Mouse (Mus musculus) liver, embryonic 13.5 days (tissue): ENCODE measurements around the gene Larp4b. TPM values are rescaled to one million over a fixed set of nuclear protein-coding genes. Genes with fewer than 3 reads are reported as not detected.
"Not testable (repeated sequence)": the region's sequence is repeated elsewhere in the genome, so short reads cannot be mapped to it uniquely, and the experiment has no call there.

Source experiments
- ATAC-seq: fragments of 200-750 bp; cut with Nextera tagmentation; 2 replicates; pipeline ENCODE4 v1.8.0; 2017; ENCODE audit warnings: low read depth, mild to moderate bottlenecking, moderate number of reproducible peaks, moderate library complexity
- DNase-seq: peaks from one replicate; pipeline ENCODE4 v3.0.0; 2022
- H3K27ac ChIP-seq: fragments of 300-500 bp; sonication (generic); 2 replicates; pipeline ENCODE4 v1.5.1; 2015; ENCODE audit warnings: moderate library complexity, mild to moderate bottlenecking, inconsistent platforms
- H3K27me3 ChIP-seq: fragments of 300-500 bp; sonication (generic); 2 replicates; pipeline ENCODE4 v1.6.1; 2015; ENCODE audit warnings: mild to moderate bottlenecking, inconsistent platforms
- H3K36me3 ChIP-seq: fragments of 300-500 bp; sonication (generic); 2 replicates; pipeline ENCODE4 v1.6.1; 2015; ENCODE audit warnings: mild to moderate bottlenecking, inconsistent platforms
- H3K4me1 ChIP-seq: fragments of 300-500 bp; sonication (generic); replicated peaks from 2 replicates; pipeline ENCODE4 v1.6.1; 2015; ENCODE audit warnings: inconsistent platforms
- H3K4me2 ChIP-seq: fragments of 300-500 bp; sonication (generic); 2 replicates; pipeline ENCODE4 v1.6.1; 2015; ENCODE audit warnings: inconsistent platforms, mild to moderate bottlenecking, moderate library complexity
- H3K4me3 ChIP-seq: fragments of 300-500 bp; sonication (generic); replicated peaks from 2 replicates; pipeline ENCODE4 v1.5.1; 2015; ENCODE audit warnings: mild to moderate bottlenecking, inconsistent platforms
- H3K9ac ChIP-seq: fragments of 300-500 bp; sonication (generic); 2 replicates; pipeline ENCODE4 v1.6.1; 2015; ENCODE audit warnings: mild to moderate bottlenecking, inconsistent platforms
- H3K9me3 ChIP-seq: fragments of 300-500 bp; sonication (generic); replicated peaks from 2 replicates; pipeline ENCODE4 v1.6.1; 2016; ENCODE audit warnings: inconsistent platforms
- WGBS: fragments of 180-500 bp; shearing (Covaris S2); methylation state at CpG from one replicate; pipeline ENCODE4 v1.1.7; 2015; ENCODE audit not compliant: insufficient replicate concordance; 5-methylcytosine and 5-hydroxymethylcytosine counted together
- polyA plus RNA-seq: library from polyadenylated mRNA; unstranded; fragments of >200 nt; fragmentation: Nextera tagmentation; extraction: Ambion mirVana; gene quantifications from 2 replicates; pipeline ENCODE4 v1.2.1, GENCODE M21; 2015

Larp4b gene
- polyA plus RNA-seq = 23.7 and 27.6 TPM in 2 replicates

DNA sequence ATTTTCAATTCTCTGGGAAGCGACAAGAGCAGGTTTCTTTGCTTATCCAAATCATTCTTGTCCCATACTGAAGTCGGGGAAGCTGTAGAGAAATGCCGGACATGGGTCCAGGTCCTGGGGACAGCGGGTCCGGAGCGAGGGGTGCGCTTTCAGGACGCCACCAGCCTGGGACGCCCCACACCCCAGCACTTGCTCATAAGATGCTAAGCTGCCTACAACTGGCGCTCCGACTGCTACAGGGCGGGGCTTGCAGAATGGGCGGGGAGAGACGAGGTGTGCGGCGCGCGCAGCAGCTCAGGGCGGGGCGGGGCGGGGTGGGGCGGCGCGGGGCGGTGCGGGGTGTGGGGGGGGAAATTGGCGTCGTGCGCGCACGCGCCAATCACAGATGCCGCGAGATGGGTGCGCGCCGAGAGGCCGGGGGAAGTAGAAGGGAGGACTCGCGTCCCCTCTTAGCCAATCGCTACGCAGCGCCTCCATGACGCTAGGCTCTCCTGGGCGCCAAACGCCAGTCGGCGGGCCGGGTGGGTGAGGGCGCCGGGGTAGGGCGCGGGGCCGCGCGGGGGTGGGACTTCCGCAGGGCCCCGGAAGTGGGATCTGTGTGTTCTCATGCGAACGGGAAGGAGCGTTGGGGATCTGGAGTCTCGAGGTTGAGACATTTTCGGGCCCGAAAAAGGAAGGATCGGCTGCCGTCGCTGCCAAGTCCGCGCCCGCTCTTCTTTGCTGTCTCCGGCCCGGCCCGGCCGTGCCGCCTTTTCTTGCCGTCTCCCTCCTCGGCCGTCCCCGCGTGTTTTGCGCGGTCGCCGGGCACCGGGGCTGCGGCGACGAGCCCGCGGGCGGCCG, at the start of gene Larp4b:
TSS of gene Larp4b (plus strand) at position 566 of the 840 bp plus-strand sequence.
- Histone ChIP-seq H3K36me3 (peaks cover 6% of the 10 kb centered on the region; the same call in 1 of the 2 replicates), H3K27ac (peak within 1 kb of the TSS; percentile 96), H3K27me3 (no peaks in the 10 kb centered on the region), H3K9me3 (no peaks in the 10 kb centered on the region), H3K4me1 (peaks cover 59% of the 10 kb centered on the region), H3K9ac (peak within 1 kb of the TSS; percentile 99), H3K4me2 (peak within 1 kb of the TSS; percentile 82), H3K4me3 (peak within 1 kb of the TSS; percentile 97)
- DNase-seq (peak; percentile 93), ATAC-seq (peak; percentile 98)
- under 1% methylated on average over 84 of the region's 92 CpGs for WGBS

DNA sequence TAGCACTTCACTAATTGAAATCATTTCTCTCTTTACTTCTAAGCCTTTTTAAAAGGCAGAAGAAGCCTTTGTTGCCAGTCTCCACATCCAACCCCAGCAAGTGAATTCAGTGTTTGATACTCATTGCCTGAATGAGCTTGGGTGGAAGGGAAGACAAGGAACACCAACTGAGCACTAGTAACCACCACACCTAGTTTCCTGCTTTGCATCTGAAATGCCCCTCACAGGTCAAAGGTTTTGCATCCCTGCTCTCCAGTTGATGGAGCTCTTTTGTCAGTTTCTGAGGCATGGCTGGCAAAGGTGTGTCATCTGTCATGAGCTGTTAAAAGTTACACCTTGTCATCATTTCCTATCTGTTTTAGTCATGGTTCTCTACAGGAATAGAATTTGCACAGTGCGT, 49.0 kb upstream of the Larp4b start:
- Histone ChIP-seq H3K9me3 (no peaks in the 10 kb centered on the region), H3K4me3 (no peak overlapping the region), H3K27ac (no peak overlapping the region), H3K9ac (no peak overlapping the region), H3K27me3 (no peaks in the 10 kb centered on the region), H3K4me1 (no peaks in the 10 kb centered on the region), H3K4me2 (no peak overlapping the region), H3K36me3 (no peaks in the 10 kb centered on the region)
- ATAC-seq = no peak
- no peak for DNase-seq
- 94% methylated on average over 1 of the region's 1 CpGs for WGBS

DNA sequence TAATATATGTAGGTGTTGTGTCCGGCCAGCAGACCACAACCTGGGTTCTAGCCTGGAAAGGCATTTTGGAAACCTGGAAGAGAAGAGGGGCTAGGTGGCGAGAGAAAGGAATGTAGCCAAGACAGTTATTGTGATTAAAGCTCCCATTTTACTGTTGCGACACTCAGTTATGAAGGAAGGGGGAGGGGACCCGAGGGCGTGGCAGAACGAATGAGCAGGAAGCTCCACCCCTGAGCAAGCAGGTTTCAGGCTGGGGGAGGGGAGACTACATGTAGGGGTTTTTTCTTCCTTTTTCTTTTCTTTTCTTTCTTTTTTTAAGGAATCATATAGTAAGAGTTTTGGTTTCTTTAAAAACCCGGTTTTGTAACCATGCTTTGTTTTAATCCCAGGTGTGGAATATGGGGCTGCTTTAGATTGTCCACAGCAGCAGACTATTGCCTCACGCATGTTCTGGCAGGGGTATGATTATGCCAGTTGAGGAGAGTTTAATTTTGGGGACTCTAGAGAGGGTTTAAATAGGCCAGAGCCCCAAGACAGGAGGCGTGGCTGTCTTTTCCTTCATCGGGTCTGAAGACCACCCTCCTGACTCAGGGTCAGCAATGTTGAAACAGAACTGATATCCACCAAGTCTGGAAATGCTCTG, 41.5 kb upstream of the Larp4b start:
- not testable (repeated sequence) for H3K9ac ChIP-seq, H3K27me3 ChIP-seq, H3K9me3 ChIP-seq, H3K36me3 ChIP-seq, H3K27ac ChIP-seq
- Histone ChIP-seq H3K4me2 (peak overlapping the region; percentile 40), H3K4me3 (0 out of 2 replicates have a peak overlapping the region, but pooled peaks have one; percentile 8), H3K4me1 (peaks cover 14% of the 10 kb centered on the region)
- 26% methylated on average over 10 of the region's 10 CpGs for WGBS
- peak; percentile 59; the same call in 1 of the 2 replicates for ATAC-seq
- DNase-seq = peak; percentile 55

DNA sequence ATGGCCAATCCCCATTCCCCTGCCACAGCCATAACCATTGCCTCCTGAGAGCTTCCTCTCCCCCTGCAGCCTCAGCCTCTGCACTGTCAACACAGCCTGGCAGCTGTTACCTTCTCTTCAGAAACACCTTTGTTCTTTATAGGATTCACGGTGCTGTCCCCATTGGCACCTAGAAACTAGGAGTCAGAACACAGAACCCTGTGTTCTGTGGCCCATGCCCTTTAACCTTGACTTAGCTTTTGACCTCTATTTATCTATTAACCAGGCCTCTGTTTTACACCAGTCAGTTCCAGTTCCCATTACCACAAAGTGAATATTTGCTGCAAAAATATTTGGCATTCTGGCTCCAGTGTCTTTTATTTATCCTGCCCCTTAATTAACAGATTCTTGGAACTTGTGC, 36.4 kb upstream of the Larp4b start:
- Histone ChIP-seq H3K36me3 (no peaks in the 10 kb centered on the region), H3K4me2 (no peak overlapping the region), H3K27me3 (no peaks in the 10 kb centered on the region), H3K9ac (no peak overlapping the region), H3K4me3 (no peak overlapping the region), H3K27ac (peak overlapping the region; percentile 47; the same call in 1 of the 2 replicates), H3K9me3 (no peaks in the 10 kb centered on the region), H3K4me1 (peaks cover 7% of the 10 kb centered on the region)
- ATAC-seq (peak; percentile 80), DNase-seq (no peak)
- WGBS = 60% methylated on average over 1 of the region's 1 CpGs

DNA sequence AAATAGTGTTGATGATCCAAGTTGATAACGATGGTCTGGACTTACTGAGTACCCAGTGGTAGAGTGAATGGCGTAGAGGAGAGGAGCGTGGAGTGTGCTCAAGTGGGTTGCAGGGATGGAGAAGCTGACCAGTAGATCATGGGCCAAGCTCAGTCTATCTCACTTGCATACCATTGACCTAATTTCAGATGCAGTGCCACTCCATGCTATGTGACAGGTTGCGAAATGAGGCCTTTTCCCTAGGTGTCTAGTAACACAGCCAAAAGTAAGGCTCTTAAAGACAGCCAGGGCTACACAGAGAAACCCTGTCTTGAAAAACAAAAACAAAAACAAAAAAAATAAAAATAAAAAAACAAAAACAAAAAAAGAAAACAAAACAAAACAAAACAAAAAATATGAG, 35.0 kb upstream of the Larp4b start:
- 79% methylated on average over 4 of the region's 4 CpGs for WGBS
- Histone ChIP-seq H3K4me3 (no peak overlapping the region), H3K36me3 (no peaks in the 10 kb centered on the region), H3K9ac (no peak overlapping the region), H3K4me1 (no peaks in the 10 kb centered on the region; the same call in 1 of the 2 replicates), H3K27ac (no peak overlapping the region), H3K27me3 (no peaks in the 10 kb centered on the region), H3K9me3 (no peaks in the 10 kb centered on the region), H3K4me2 (no peak overlapping the region)
- ATAC-seq = no peak
- DNase-seq = no peak

DNA sequence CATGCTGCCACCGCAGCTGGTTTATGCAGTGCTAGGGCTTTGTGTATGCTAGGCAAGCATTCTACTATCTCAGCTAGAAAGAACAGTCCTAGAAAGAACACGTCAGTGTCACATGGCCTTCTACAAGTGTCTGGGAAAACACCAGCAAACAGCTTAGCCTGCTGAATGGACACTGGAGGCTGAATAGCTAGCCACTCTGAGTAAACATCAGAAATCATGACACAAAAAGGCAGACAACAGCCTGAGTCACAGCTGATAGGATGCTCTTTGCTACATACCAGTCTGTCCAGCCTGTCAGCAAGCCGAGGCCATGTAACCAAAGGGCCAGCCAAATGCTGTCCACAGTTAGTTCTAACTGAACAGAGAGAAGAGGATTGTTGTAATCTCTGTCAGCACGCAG, 32.3 kb upstream of the Larp4b start:
- Histone ChIP-seq H3K4me1 (no peaks in the 10 kb centered on the region; the same call in 1 of the 2 replicates), H3K27ac (no peak overlapping the region)
- DNase-seq = no peak

DNA sequence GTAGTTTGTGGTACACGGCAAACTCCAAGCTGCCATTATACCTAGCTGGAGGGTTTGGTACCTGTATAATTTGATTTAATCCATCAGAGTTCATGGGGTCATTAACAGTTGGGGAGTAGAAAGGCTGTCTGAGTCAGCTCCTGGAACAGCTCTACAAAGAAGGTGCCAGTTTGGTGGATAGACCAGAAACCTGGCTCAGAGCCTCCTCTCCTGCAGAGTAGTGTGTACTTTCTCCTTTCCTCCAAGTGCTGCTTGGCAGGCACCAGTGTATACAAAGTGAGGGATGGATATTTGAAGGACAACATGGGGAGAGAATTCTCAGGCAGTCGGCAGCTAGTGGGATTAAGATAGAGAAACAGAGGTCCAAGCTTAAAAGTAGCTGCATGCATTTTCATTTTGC, 29.5 kb upstream of the Larp4b start:
- Histone ChIP-seq H3K4me2 (no peak overlapping the region), H3K4me1 (no peaks in the 10 kb centered on the region), H3K4me3 (no peak overlapping the region), H3K27me3 (no peaks in the 10 kb centered on the region), H3K27ac (no peak overlapping the region), H3K9ac (no peak overlapping the region), H3K9me3 (no peaks in the 10 kb centered on the region), H3K36me3 (no peaks in the 10 kb centered on the region)
- 76% methylated on average over 2 of the region's 2 CpGs for WGBS
- no peak for ATAC-seq
- no peak for DNase-seq

More for the DNA sequence above, 32.3 kb upstream of the Larp4b start:
- 63% methylated on average over 4 of the region's 4 CpGs for WGBS
- Histone ChIP-seq H3K4me3 (no peak overlapping the region), H3K9me3 (no peaks in the 10 kb centered on the region), H3K9ac (no peak overlapping the region), H3K27me3 (no peaks in the 10 kb centered on the region), H3K4me2 (no peak overlapping the region), H3K36me3 (no peaks in the 10 kb centered on the region)
- ATAC-seq = no peak

DNA sequence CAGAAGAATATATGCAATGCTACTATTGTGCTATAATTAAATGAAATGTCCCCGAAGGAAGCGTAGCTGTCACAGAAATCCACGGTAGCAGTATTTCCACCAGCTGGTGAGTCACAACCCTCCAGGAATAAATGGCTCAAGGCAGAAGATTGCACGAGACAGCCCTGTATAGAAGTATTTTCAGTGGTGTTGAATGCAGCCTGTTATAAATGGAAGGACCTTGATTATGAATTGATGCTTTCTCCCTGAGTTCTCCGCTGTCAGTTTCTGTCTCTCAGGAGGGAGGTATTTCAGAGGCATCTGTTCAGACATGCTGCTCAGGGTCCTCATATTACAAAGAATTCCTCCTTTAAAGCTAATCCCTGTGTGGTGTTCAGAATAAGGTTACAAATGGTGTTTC, 27.6 kb upstream of the Larp4b start:
- DNase-seq (no peak), ATAC-seq (no peak)
- WGBS = 65% methylated on average over 5 of the region's 5 CpGs
- H3K27ac ChIP-seq = no peak overlapping the region
- no peak overlapping the region for H3K4me3 ChIP-seq
- no peaks in the 10 kb centered on the region for H3K4me1 ChIP-seq
- no peaks in the 10 kb centered on the region for H3K36me3 ChIP-seq
- no peak overlapping the region for H3K9ac ChIP-seq
- no peak overlapping the region for H3K4me2 ChIP-seq
- no peaks in the 10 kb centered on the region for H3K27me3 ChIP-seq
- H3K9me3 ChIP-seq = no peaks in the 10 kb centered on the region

DNA sequence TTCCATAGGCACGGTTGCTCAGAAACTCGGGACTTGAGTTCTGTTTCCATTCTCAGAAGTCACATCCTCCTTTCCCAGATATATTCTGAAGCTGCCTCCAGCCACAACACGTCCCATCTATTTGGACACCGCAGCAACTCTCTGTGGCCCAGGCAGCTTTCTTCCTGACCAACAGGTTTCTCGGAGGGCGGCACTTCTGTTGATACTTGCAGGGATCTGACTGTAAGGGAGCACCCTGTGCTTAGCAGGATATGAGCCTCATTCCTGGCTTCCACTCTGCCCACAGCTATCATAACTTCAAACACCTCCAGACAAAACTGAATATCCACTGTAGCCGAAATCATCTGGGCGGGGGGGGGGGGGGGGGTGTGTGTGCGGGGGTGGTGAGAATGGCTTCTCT, 22.7 kb upstream of the Larp4b start:
- H3K9ac ChIP-seq = no peak overlapping the region
- no peaks in the 10 kb centered on the region for H3K9me3 ChIP-seq
- H3K27ac ChIP-seq = no peak overlapping the region
- H3K36me3 ChIP-seq = no peaks in the 10 kb centered on the region
- H3K4me1 ChIP-seq = no peaks in the 10 kb centered on the region
- DNase-seq = no peak
- H3K4me3 ChIP-seq = no peak overlapping the region
- no peak overlapping the region for H3K4me2 ChIP-seq
- no peak for ATAC-seq
- WGBS = 71% methylated on average over 9 of the region's 9 CpGs
- H3K27me3 ChIP-seq = no peaks in the 10 kb centered on the region

DNA sequence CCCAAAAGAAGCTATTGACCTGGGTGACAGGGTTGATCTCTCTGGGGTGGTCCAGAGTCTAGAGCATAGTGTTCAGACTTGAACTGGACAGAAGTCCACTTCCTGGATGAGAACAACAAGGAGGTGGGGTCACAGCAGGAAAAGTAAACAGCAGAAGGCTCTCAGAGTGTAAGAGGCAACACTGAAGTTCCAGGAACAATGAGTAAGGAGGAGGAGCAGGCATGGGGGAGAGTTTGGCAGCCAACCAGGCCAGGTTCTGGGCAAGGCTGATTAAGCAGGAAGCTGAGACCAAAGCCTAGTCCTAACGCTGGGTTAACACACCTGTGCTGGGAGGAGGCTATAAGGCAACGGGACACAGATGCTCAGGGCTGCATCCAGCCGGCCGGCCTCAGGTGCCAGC, 19.9 kb upstream of the Larp4b start:
- Histone ChIP-seq H3K4me2 (no peak overlapping the region), H3K4me1 (no peaks in the 10 kb centered on the region), H3K36me3 (no peaks in the 10 kb centered on the region), H3K4me3 (no peak overlapping the region), H3K27ac (no peak overlapping the region), H3K9me3 (no peaks in the 10 kb centered on the region), H3K27me3 (no peaks in the 10 kb centered on the region), H3K9ac (no peak overlapping the region)
- WGBS = 66% methylated on average over 4 of the region's 4 CpGs
- no peak for DNase-seq
- ATAC-seq = no peak; the same call in 1 of the 2 replicates

DNA sequence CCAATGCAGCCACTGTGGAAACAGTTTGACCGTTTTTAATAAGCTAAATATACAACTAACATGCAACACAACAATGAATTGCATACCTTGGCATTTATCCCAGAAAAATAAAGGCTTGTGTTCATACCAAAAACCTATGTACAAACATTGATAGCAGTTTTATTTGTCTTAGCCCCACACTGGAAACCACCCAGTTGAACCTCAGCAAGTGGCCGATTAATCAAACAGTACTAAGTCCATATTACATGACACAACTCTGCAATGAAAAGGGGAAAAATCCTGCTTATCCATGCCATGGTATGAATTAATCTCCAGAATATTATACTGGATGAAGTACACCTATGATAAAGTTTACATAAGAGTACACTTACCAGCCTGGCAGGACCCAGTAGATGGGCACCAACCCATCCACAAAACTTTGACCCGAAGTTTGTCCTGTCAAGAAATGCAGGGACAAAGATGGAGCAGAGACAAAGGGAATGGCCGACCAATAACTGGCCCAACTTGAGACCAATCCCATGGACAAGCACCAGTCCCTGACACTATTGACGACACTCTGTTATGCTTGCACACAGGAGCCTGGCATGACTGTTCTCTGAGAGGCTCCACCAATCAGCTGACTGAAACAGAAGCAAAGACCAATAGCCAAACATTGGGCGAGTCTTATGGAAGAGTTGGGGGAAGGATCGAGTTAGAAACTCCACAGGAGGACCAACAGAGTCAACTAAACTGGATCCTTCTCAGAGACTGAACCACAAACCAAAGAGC, 17.7 kb upstream of the Larp4b start:
- Histone ChIP-seq H3K4me3 (no peak overlapping the region), H3K9me3 (no peaks in the 10 kb centered on the region), H3K27me3 (no peaks in the 10 kb centered on the region), H3K4me2 (no peak overlapping the region), H3K27ac (no peak overlapping the region), H3K36me3 (no peaks in the 10 kb centered on the region), H3K4me1 (no peaks in the 10 kb centered on the region), H3K9ac (no peak overlapping the region)
- no peak for DNase-seq
- ATAC-seq = no peak
- 65% methylated on average over 7 of the region's 7 CpGs for WGBS
